8 mouse cellular contexts compared by ENCODE assay signal in the genomic region with DNA sequence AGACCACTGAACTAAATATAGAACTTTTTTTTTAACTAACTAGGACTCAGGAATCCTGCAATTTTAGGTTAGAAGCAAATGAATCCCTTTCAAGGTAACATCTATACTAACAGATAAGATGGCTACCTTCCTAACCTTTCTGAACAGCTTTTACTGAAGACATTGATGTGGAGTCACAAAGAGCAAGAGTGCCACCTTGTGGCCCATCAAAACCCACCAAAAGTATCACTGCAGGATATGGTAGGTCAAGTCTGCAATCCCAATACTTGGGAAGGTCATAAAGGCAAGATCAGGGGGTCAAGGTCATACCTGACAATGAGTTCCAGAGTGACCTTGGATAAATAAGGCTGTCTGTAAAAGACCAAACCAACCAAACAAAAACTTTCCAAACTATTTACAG. TPM values are rescaled to one million over a fixed set of nuclear protein-coding genes. Genes with fewer than 3 reads are reported as not detected.
DNase-seq lines count a peak whose midpoint lies in the region; ATAC-seq and TF ChIP-seq lines count a peak whose summit lies in the region.

No protein-coding gene starts in this region.

- DNase-seq in heart, adult 2 months = peak; percentile 19 to 43
- DNase-seq in heart, embryonic 10.5 days (ENCODE audit: low spot score) = no peak
- DNase-seq in CD4-positive, CD25-positive, alpha-beta regulatory T cell, adult 2 months (ENCODE audit: low read depth, low spot score) = peak; percentile 77
- peak; percentile 12 for DNase-seq in adrenal gland, adult 8-10 months
- peak; percentile 14 for DNase-seq in embryo, embryonic 11.5 days (ENCODE audit: low read depth, low spot score)
- peak; percentile 54 to 71 for DNase-seq in kidney, postnatal 4 days
- peak; percentile 47 for DNase-seq in mesoderm, embryonic 11.5 days (ENCODE audit: low read depth, low spot score)
- DNase-seq in stomach, postnatal 0 days (ENCODE audit: low spot score) = peak; percentile 19

- no peak overlapping the region for H3K27ac ChIP-seq in heart, adult 2 months
- no peak overlapping the region for H3K27ac ChIP-seq in heart, embryonic 10.5 days
- no peak overlapping the region for H3K27ac ChIP-seq in stomach, postnatal 0 days (replicated peaks)

- H3K4me3 ChIP-seq in heart, adult 2 months = no peak overlapping the region
- no peak overlapping the region for H3K4me3 ChIP-seq in heart, embryonic 10.5 days
- no peak overlapping the region for H3K4me3 ChIP-seq in stomach, postnatal 0 days (ENCODE audit: low read depth, low read length)

- no peaks in the 10 kb centered on the region for H3K9me3 ChIP-seq in heart, embryonic 10.5 days
- H3K9me3 ChIP-seq in stomach, postnatal 0 days (ENCODE audit: control insufficient read depth, low read length) = no peaks in the 10 kb centered on the region

- peak; percentile 74 for TF ChIP-seq CTCF in heart, adult 2 months (IDR thresholded peaks at IDR 0.05)
- TF ChIP-seq CTCF in stomach, postnatal 0 days (IDR thresholded peaks at IDR 0.05; ENCODE audit: low read depth) = peak; percentile 76

- H3K4me1 ChIP-seq in heart, adult 2 months (ENCODE audit: control insufficient read depth, insufficient read depth, low read length) = no peaks in the 10 kb centered on the region
- H3K4me1 ChIP-seq in heart, embryonic 10.5 days = no peaks in the 10 kb centered on the region
- H3K4me1 ChIP-seq in stomach, postnatal 0 days (replicated peaks; ENCODE audit: control insufficient read depth, insufficient read depth) = no peaks in the 10 kb centered on the region

- intact Hi-C loops in heart, adult 2 months (cut with DNase I) = loop anchor here (2.0 kb wide), 1 partner anchor 82 kb away; no protein-coding TSS in a partner anchor

- TF ChIP-seq EP300 in heart, adult 2 months (IDR thresholded peaks at IDR 0.05; ENCODE audit: insufficient read depth, low read depth, low read length) = no peak
- TF ChIP-seq EP300 in stomach, postnatal 0 days (optimal IDR thresholded peaks at IDR 0.05) = no peak

- ATAC-seq in stomach, postnatal 0 days (ENCODE audit: low FRiP score, low TSS enrichment) = no peak

- no peaks in the 10 kb centered on the region for H3K27me3 ChIP-seq in heart, adult 2 months (ENCODE audit: control insufficient read depth, insufficient read depth, low read length)
- no peaks in the 10 kb centered on the region for H3K27me3 ChIP-seq in heart, embryonic 10.5 days (ENCODE audit: insufficient read depth, poor library complexity, severe bottlenecking)
- no peaks in the 10 kb centered on the region for H3K27me3 ChIP-seq in stomach, postnatal 0 days (ENCODE audit: control insufficient read depth, insufficient read depth, low read length)

- TF ChIP-seq POLR2A in heart, adult 2 months (IDR thresholded peaks at IDR 0.05; ENCODE audit: insufficient read depth, low read depth, low read length) = no peak

- H3K36me3 ChIP-seq in heart, adult 2 months (ENCODE audit: control insufficient read depth, insufficient read depth, low read length) = no peaks in the 10 kb centered on the region
- H3K36me3 ChIP-seq in heart, embryonic 10.5 days = 0 out of 2 replicates have a peak, but pooled peaks cover 4% of the 10 kb centered on the region
- H3K36me3 ChIP-seq in stomach, postnatal 0 days (ENCODE audit: control insufficient read depth, insufficient read depth, low read length) = no peaks in the 10 kb centered on the region

- no peak overlapping the region for H3K9ac ChIP-seq in heart, adult 2 months (ENCODE audit: low read depth, low read length)
- H3K9ac ChIP-seq in stomach, postnatal 0 days (ENCODE audit: low read length) = no peak overlapping the region

- no peak overlapping the region for H3K4me2 ChIP-seq in stomach, postnatal 0 days (replicated peaks; ENCODE audit: low read depth)

- H3K79me2 ChIP-seq in heart, adult 2 months (replicated peaks; ENCODE audit: control insufficient read depth, insufficient read depth, low read length) = no peaks in the 10 kb centered on the region

RNA-seq across cellular contexts. Expression of gene Txlng, which starts 28.9 kb away (rescaled TPM):
- total RNA-seq in heart, adult 2 months (2021) = 1 to 10 TPM; 6.9 to 8.1 TPM
- 2.8 and 5.9 TPM in 2 replicates for polyA plus RNA-seq in heart, adult 2 months (2012; rRNA removed)
- polyA plus RNA-seq in heart, embryonic 10.5 days (2016; fragmentation: Nextera tagmentation; extraction: Ambion mirVana) = 12.5 and 14.2 TPM in 2 replicates
- total RNA-seq in adrenal gland, adult 8-10 months (2022) = 10 to 100 TPM; 18.6 to 22.7 (median 19.8) TPM
- 5.7 and 6.2 TPM in 2 replicates for polyA plus RNA-seq in stomach, postnatal 0 days (2015; fragmentation: Nextera tagmentation; extraction: Ambion mirVana)

RNA-seq across cellular contexts. Expression of gene Rbbp7, which starts 40.2 kb away (rescaled TPM):
- total RNA-seq in heart, adult 2 months (2021) = 100 to 1,000 TPM; 134 to 153 TPM
- 80.6 and 153 TPM in 2 replicates for polyA plus RNA-seq in heart, adult 2 months (2012; rRNA removed)
- 558 and 584 TPM in 2 replicates for polyA plus RNA-seq in heart, embryonic 10.5 days (2016; fragmentation: Nextera tagmentation; extraction: Ambion mirVana)
- total RNA-seq in adrenal gland, adult 8-10 months (2022) = 100 to 1,000 TPM; 171 to 259 (median 210) TPM
- polyA plus RNA-seq in stomach, postnatal 0 days (2015; fragmentation: Nextera tagmentation; extraction: Ambion mirVana) = 269 and 276 TPM in 2 replicates
